Mouse (Mus musculus) cerebellum, adult 9-11 months (tissue): ENCODE measurements around the gene Prdx3.
"Not testable (repeated sequence)": the region's sequence is repeated elsewhere in the genome, so short reads cannot be mapped to it uniquely, and the experiment has no call there.

Source experiments
- DNase-seq: peaks from one replicate; pipeline ENCODE4 v3.0.0; 2022

Gene Prdx3

GRCm38 (mm10) chr19:60874064-60874694, at the start of gene Prdx3:
TSS of gene Prdx3 (minus strand) at chr19:60874556.
- DNase-seq = peak; percentile 97

GRCm38 (mm10) chr19:60916869-60917570, 42.7 kb upstream of the Prdx3 start:
- no peak for DNase-seq

- no peak for DNase-seq
Observed at GRCm38 (mm10) chr19:60915862-60916261, 41.5 kb upstream of the Prdx3 start.

- DNase-seq = no peak
Observed at GRCm38 (mm10) chr19:60915236-60915635, 40.9 kb upstream of the Prdx3 start.

GRCm38 (mm10) chr19:60911653-60912052, 37.3 kb upstream of the Prdx3 start:
- peak; percentile 53 for DNase-seq

- no peak for DNase-seq
Observed at GRCm38 (mm10) chr19:60910304-60910703, 35.9 kb upstream of the Prdx3 start.

GRCm38 (mm10) chr19:60905477-60905876, 31.1 kb upstream of the Prdx3 start:
- DNase-seq = no peak

GRCm38 (mm10) chr19:60903971-60904370, 29.6 kb upstream of the Prdx3 start:
- DNase-seq = no peak

GRCm38 (mm10) chr19:60903139-60903538, 28.8 kb upstream of the Prdx3 start:
- DNase-seq = no peak

GRCm38 (mm10) chr19:60895251-60895880, 21.0 kb upstream of the Prdx3 start:
- DNase-seq = no peak

GRCm38 (mm10) chr19:60891934-60892547, 17.7 kb upstream of the Prdx3 start:
- DNase-seq = peak; percentile 66

- DNase-seq = no peak
Observed at GRCm38 (mm10) chr19:60891123-60891470, 16.7 kb upstream of the Prdx3 start.

- DNase-seq = no peak
Observed at GRCm38 (mm10) chr19:60890391-60891122, 16.2 kb upstream of the Prdx3 start.

GRCm38 (mm10) chr19:60889714-60890315, 15.5 kb upstream of the Prdx3 start, which contains the start of gene Grk5:
TSS of gene Grk5 (plus strand) at chr19:60889749.
- DNase-seq = peak; percentile 97

GRCm38 (mm10) chr19:60889101-60889713, 14.9 kb upstream of the Prdx3 start:
- DNase-seq = peak; percentile 71

- no peak for DNase-seq
Observed at GRCm38 (mm10) chr19:60887637-60888036, 13.3 kb upstream of the Prdx3 start.

- DNase-seq = peak; percentile 42
Observed at GRCm38 (mm10) chr19:60883129-60883528, 8.8 kb upstream of the Prdx3 start.

GRCm38 (mm10) chr19:60873501-60873900, 855 bp downstream of the Prdx3 start:
- peak; percentile 52 for DNase-seq

- DNase-seq = no peak
Observed at GRCm38 (mm10) chr19:60872272-60872671, 2.1 kb downstream of the Prdx3 start.

- DNase-seq = no peak
Observed at GRCm38 (mm10) chr19:60871366-60871765, 3.0 kb downstream of the Prdx3 start.

- DNase-seq = no peak
Observed at GRCm38 (mm10) chr19:60870489-60870888, 3.9 kb downstream of the Prdx3 start.

- not testable (repeated sequence) for DNase-seq
Observed at GRCm38 (mm10) chr19:60866169-60866568, 8.2 kb downstream of the Prdx3 start.
